Mouse (Mus musculus) liver, adult (tissue): ENCODE data around the gene Gas2l3.

Experiments used
- GATA4 ChIP-seq: IDR thresholded peaks from 2 replicates; pipeline ENCODE4 v1.6.1; 2014; ENCODE audit warnings: mild to moderate bottlenecking, low read length; ENCODE audit not compliant: insufficient replicate concordance

Gene Gas2l3

DNA sequence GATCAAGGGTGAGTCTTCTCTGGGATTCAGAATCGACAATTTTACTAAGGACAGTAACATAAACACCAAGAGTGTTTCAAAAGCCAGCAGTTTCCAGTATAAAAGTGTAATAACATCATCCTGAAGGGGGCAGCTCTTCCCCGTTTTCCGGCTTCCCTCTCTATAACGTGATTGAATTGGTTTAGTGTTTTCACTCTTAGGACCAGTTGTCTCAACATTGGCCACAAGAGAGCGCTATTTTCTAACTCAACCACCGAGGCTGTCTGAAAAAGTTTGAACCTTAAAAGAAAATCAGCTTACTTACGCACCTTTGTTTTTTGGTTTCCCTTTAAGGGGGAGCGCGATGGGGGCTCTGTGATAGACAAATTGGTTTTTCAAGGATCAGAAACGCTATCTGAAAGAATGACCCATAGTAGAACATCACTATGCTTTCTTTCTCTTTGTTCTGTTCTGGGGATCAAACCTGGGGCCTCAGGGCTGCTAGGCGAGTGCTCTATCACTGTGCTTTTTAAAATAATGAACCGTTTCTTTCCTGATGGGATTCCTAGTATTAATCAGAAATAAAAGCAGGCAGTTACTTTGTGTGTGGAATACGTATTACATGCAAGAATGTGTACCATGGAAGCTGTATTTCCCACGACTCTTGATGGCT lies 18.2 kb upstream of the Gas2l3 start:
- TF ChIP-seq GATA4, result no peak

DNA sequence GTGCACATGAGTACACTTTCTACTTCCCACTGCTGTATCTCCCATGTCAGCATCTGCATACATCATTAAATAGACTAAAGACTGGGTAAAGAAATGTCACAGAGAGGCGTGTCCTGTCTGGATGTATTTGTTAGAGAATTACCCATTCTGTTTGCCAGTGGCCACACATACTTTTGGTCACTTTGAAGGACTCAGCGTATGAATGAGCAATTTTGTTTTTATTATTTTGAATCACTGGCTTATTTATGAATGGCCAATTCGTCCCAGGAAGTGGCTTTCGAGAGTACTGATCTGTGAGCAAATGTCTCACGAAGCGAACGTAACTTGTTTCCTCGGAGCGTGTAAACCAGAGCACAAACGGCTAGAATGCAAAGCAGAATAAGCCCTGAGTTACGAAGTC lies 17.2 kb upstream of the Gas2l3 start:
- no peak for TF ChIP-seq GATA4

DNA sequence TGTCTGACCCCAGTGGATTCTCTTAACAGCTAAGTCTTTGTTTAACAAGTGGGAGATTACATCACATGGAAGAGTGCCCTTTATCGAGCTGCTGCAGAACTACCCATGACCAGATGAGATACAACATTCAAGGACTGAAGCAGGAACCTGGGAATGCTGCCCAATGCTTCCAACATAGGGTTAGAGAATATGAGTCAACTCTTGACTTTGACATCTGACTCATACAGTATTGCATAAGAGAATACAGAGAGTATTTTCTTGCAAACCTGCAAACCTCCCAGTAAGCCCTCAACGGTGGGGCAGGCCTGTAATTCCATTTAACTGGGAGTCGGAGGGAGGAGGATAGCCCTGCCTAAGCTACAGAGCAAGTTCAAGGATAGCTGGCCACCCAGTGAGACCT lies 15.0 kb upstream of the Gas2l3 start:
- peak; percentile 36; the same call in 1 of the 2 replicates for TF ChIP-seq GATA4

DNA sequence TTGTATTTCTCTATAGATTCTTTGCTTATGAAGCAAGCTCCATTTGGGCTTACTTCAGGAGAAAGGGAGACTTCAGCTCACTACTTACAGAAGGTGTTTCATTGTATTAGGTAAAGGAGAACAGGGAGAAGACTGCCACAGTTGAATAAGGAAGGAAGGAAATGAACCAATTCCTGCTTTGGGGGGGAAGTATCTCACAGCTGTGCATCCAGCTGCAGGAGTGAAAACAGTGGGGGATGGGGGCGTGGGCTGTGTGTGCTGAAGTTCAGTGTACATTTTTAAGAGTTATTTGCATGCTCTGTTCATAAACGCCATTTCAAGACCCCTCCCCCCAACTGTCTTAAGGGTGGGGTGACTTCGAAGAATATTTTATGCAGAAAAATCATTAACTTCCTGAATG lies 10.0 kb upstream of the Gas2l3 start:
- no peak for TF ChIP-seq GATA4

- no peak for TF ChIP-seq GATA4
These were observed 9.4 kb upstream of the Gas2l3 start for GRCm38 (mm10) chr10:89453068-89453641.

DNA sequence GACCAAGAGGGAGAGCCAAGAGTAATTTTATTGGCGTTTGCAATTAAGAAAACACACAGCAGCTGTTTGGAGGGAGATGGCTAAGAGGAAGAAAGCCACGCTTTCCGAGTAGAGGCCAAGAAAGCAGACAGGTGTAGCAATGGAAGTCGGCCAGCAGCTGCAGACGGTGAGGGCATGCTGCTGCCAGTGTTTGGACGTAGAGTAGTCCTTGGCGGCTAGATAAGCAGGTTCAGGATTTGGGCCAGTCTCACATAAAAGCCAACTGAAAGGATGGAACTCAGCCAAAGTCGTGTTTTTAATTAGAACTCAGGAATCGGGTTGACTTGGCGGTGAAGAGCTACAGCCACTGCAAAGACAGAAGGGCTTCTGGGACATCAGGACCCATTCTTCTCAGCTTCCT lies 6.6 kb upstream of the Gas2l3 start:
- no peak for TF ChIP-seq GATA4

DNA sequence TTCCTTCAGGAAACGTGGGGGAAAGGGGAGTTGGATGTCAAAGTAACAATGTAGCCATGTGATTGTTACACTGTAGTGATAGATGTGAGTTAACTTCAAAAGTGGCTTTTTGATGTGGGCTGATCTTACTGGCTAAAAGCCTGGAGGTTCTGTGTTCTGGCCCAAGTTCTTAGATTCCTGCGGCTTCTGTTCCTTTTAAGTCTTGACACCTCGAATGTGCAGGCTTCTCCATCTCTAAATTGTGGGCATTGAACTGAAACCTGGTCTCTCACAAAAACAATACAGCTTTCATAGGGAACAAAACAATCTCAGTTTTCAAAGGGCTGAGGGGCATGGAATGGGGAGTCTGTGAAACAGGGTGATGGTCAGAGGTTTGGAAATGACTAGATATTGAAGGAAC lies 614 bp upstream of the Gas2l3 start:
- no peak for TF ChIP-seq GATA4

DNA sequence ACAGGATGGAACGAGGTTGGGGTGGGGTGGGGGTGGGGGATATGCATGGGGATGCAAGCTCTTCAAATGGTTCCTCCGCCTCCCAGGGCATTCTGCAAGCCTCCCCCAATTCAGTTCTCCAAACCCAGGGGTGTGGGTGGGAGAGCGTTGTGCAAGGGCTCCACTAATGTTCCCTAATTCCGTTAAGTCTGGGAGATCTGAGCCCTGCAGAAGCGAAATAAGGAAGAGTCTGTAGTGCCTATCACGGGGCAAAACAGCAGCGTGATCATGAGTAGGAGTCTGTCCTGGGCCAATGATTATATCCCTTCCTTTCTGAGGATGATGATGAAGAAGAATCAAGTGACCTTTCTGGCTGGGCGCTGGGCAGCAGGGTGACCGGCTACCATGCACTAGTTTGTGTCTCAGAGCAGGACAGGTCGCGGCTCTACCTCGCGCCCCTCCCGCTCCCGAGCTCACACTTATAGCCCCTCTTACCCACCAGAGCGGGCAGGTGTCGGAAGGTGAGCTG lies 598 bp downstream of the Gas2l3 start:
- TF ChIP-seq GATA4, result no peak

- no peak for TF ChIP-seq GATA4
These were observed 1.1 kb downstream of the Gas2l3 start for GRCm38 (mm10) chr10:89442640-89443039.

DNA sequence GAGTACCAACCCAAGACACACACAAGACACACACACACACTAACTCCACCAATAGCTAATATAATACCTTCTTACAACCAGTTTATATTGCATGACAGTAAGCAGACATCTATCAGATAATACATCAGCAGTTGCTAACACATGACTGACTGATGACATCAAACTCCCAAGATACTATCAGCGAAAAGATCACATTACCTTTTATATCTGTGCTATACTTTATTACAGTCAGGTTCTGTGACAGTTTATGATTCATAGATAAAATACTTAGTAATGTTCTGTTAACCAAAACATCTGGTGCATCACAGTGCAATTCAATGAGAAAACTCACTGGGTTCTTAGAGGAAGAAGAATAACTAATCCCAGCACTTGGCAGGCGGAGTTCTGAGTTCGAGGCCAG lies 1.8 kb downstream of the Gas2l3 start:
- no peak for TF ChIP-seq GATA4

GRCm38 (mm10) chr10:89439380-89439779 lies 4.4 kb downstream of the Gas2l3 start:
- TF ChIP-seq GATA4, result no peak

DNA sequence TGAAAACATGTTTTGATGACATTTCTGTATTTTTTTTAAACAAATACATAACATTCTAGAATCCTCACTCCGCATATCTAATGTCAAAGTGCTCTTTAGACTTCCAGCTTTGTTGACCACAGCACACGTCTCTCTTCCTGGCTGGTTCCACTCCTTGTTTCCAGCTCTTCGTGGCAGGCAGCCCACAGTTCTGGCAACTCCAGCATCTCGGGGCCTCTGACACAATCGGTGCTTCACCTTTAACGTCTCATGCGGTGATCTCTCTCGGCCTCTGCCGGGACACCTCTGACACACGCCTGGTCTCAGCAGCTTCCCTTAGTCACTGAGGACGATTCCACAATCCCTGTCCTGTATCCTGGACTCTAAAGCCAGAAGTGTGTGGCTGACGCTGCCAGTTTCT lies 5.8 kb downstream of the Gas2l3 start:
- no peak for TF ChIP-seq GATA4

DNA sequence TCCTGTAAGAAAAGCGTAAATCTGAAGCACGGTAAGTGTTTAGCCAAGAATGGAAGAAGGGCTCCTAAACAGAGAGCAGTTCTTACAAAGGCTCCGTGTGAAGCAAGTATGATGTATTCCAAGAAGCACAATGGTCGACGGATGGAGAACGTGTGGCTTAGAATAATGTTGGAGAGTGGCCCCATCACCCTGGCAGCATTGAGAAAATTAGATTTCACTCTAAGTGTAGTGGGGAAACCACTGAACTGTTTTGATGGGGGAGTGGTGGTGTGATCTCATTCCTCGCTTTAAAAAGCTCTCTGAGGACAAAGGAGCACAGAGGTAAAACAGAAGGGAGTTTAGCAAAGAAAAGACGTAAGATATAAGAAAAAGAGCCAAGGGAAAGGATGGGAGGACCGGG lies 6.3 kb downstream of the Gas2l3 start:
- no peak for TF ChIP-seq GATA4

- TF ChIP-seq GATA4, result no peak
These were observed 7.8 kb downstream of the Gas2l3 start for GRCm38 (mm10) chr10:89435920-89436319.

DNA sequence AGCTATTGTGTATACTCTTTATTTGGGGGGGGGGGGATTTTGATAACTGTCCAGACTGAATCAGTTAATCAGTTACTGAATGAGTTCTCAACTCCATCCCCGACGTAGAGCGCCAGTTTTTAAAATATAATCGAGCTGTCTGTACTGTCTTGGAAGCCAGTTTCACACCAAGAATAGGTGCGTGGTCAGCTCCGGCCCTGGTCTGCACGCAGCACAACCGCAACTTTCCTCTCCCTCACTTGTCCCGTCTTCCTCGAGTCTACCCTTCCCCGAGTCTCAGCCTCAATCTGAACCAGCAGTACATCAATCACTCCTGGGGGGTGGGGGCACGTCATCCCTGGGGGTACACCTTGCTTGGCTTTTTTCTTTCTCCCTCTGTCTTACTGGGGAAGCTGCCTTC lies 8.4 kb downstream of the Gas2l3 start:
- no peak for TF ChIP-seq GATA4

GRCm38 (mm10) chr10:89434509-89435210 lies 9.1 kb downstream of the Gas2l3 start:
- TF ChIP-seq GATA4, result no peak

DNA sequence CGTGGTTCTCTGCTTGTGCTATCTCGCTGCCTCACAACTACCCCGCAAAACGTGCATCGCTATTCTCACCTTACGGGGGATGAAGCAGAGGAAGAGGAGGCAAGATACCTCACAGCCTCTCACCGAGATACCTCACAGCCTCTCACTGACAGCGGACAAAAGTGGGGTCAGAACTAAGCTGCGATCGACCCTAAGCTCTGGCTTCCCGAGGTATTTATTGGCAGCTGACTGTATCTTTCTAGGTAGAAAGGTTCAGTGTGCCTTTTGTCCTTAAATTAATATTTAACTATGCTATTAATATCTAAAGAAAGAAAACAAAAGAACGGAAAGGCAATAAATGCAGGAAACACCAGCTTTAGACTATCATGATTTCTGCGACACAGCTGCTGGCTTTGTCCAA lies 11.0 kb downstream of the Gas2l3 start:
- TF ChIP-seq GATA4, result no peak

GRCm38 (mm10) chr10:89430751-89431150 lies 13.0 kb downstream of the Gas2l3 start:
- TF ChIP-seq GATA4, result no peak
